Mouse (Mus musculus): Measurements from ENCODE around the gene Pgp. TPM values are rescaled to one million over a fixed set of nuclear protein-coding genes. Genes with fewer than 3 reads are reported as not detected.
A peak's percentile ranks its signal among the peaks of the same experiment; 100 is the strongest.

Gene Pgp
- polyA plus RNA-seq, 1 experiment from 2014 or later = 60.5 TPM

GRCm38 (mm10) chr17:24477053-24477984, 7.1 kb downstream of the Pgp start:
- ATAC-seq (ENCODE audit: low FRiP score, low TSS enrichment) (no peak), DNase-seq (no peak)
- H3K9ac ChIP-seq (replicated peaks; ENCODE audit: low read length) = peak overlapping the region; percentile 65; the same call in 1 of the 2 replicates
- H3K9me3 ChIP-seq (ENCODE audit: control insufficient read depth, low read length) = no peaks in the 10 kb centered on the region
- WGBS = 94% methylated on average over 20 of the region's 20 CpGs
- peak overlapping the region; percentile 58; the same call in 1 of the 2 replicates for H3K4me2 ChIP-seq (ENCODE audit: low read length)
- H3K4me3 ChIP-seq (replicated peaks; ENCODE audit: low read depth, low read length) = no peak overlapping the region
- H3K36me3 ChIP-seq (ENCODE audit: control insufficient read depth, insufficient read depth, low read length) = peaks cover 44% of the 10 kb centered on the region
- no peaks in the 10 kb centered on the region for H3K27me3 ChIP-seq (ENCODE audit: control insufficient read depth, insufficient read depth, low read length)
- H3K27ac ChIP-seq (replicated peaks; ENCODE audit: low read depth, low read length) = no peak overlapping the region
- peaks cover 10% of the 10 kb centered on the region for H3K4me1 ChIP-seq (ENCODE audit: control insufficient read depth, insufficient read depth, low read length)

GRCm38 (mm10) chr17:24477985-24478600, 7.9 kb downstream of the Pgp start:
- Histone ChIP-seq H3K4me1 (ENCODE audit: control insufficient read depth, insufficient read depth, low read length) (peaks cover 7% of the 10 kb centered on the region), H3K27ac (replicated peaks; ENCODE audit: low read depth, low read length) (no peak overlapping the region; the same call in 1 of the 2 replicates), H3K27me3 (ENCODE audit: control insufficient read depth, insufficient read depth, low read length) (no peaks in the 10 kb centered on the region), H3K9me3 (ENCODE audit: control insufficient read depth, low read length) (no peaks in the 10 kb centered on the region), H3K36me3 (ENCODE audit: control insufficient read depth, insufficient read depth, low read length) (peaks cover 36% of the 10 kb centered on the region), H3K9ac (replicated peaks; ENCODE audit: low read length) (peak overlapping the region; percentile 65), H3K4me3 (replicated peaks; ENCODE audit: low read depth, low read length) (peak overlapping the region; percentile 63), H3K4me2 (ENCODE audit: low read length) (peak overlapping the region; percentile 58)
- DNase-seq = no peak
- 51% methylated on average over 11 of the region's 11 CpGs for WGBS
- ATAC-seq (ENCODE audit: low FRiP score, low TSS enrichment) = peak; percentile 3

GRCm38 (mm10) chr17:24478663-24479380, 8.6 kb downstream of the Pgp start, which contains the start of gene Mlst8:
TSS of gene Mlst8 (minus strand) at chr17:24479078.
- peak within 1 kb of the TSS; percentile 58 for H3K4me2 ChIP-seq (ENCODE audit: low read length)
- H3K9ac ChIP-seq (replicated peaks; ENCODE audit: low read length) = peak within 1 kb of the TSS; percentile 65
- peaks cover 35% of the 10 kb centered on the region for H3K36me3 ChIP-seq (ENCODE audit: control insufficient read depth, insufficient read depth, low read length)
- WGBS = under 1% methylated on average over 48 of the region's 48 CpGs
- no peaks in the 10 kb centered on the region for H3K27me3 ChIP-seq (ENCODE audit: control insufficient read depth, insufficient read depth, low read length)
- H3K9me3 ChIP-seq (ENCODE audit: control insufficient read depth, low read length) = no peaks in the 10 kb centered on the region
- peak within 1 kb of the TSS; percentile 94 for H3K27ac ChIP-seq (replicated peaks; ENCODE audit: low read depth, low read length)
- H3K4me3 ChIP-seq (replicated peaks; ENCODE audit: low read depth, low read length) = peak within 1 kb of the TSS; percentile 63
- ATAC-seq (ENCODE audit: low FRiP score, low TSS enrichment) (peak; percentile 93), DNase-seq (peak; percentile 98)
- peaks cover 7% of the 10 kb centered on the region for H3K4me1 ChIP-seq (ENCODE audit: control insufficient read depth, insufficient read depth, low read length)

GRCm38 (mm10) chr17:24479431-24479830, 9.2 kb downstream of the Pgp start:
- ATAC-seq (ENCODE audit: low FRiP score, low TSS enrichment) = no peak
- no peak overlapping the region for H3K27ac ChIP-seq (replicated peaks; ENCODE audit: low read depth, low read length)
- H3K4me2 ChIP-seq (ENCODE audit: low read length) = peak overlapping the region; percentile 58
- H3K27me3 ChIP-seq (ENCODE audit: control insufficient read depth, insufficient read depth, low read length) = no peaks in the 10 kb centered on the region
- H3K9me3 ChIP-seq (ENCODE audit: control insufficient read depth, low read length) = no peaks in the 10 kb centered on the region
- H3K4me1 ChIP-seq (ENCODE audit: control insufficient read depth, insufficient read depth, low read length) = peaks cover 7% of the 10 kb centered on the region
- WGBS = 26% methylated on average over 1 of the region's 1 CpGs
- no peak overlapping the region for H3K9ac ChIP-seq (replicated peaks; ENCODE audit: low read length)
- no peak for DNase-seq
- H3K36me3 ChIP-seq (ENCODE audit: control insufficient read depth, insufficient read depth, low read length) = peaks cover 28% of the 10 kb centered on the region
- H3K4me3 ChIP-seq (replicated peaks; ENCODE audit: low read depth, low read length) = peak overlapping the region; percentile 63

- ATAC-seq (ENCODE audit: low FRiP score, low TSS enrichment) = no peak
- H3K4me2 ChIP-seq (ENCODE audit: low read length) = no peak overlapping the region
- H3K4me3 ChIP-seq (replicated peaks; ENCODE audit: low read depth, low read length) = no peak overlapping the region
- no peaks in the 10 kb centered on the region for H3K27me3 ChIP-seq (ENCODE audit: control insufficient read depth, insufficient read depth, low read length)
- peaks cover 7% of the 10 kb centered on the region for H3K4me1 ChIP-seq (ENCODE audit: control insufficient read depth, insufficient read depth, low read length)
- peaks cover 20% of the 10 kb centered on the region for H3K36me3 ChIP-seq (ENCODE audit: control insufficient read depth, insufficient read depth, low read length)
- no peak overlapping the region for H3K27ac ChIP-seq (replicated peaks; ENCODE audit: low read depth, low read length)
- peak; percentile 20 for DNase-seq
- WGBS = 26% methylated on average over 3 of the region's 3 CpGs
- no peaks in the 10 kb centered on the region for H3K9me3 ChIP-seq (ENCODE audit: control insufficient read depth, low read length)
- no peak overlapping the region for H3K9ac ChIP-seq (replicated peaks; ENCODE audit: low read length)
Observed at GRCm38 (mm10) chr17:24480201-24480826, 10.1 kb downstream of the Pgp start.

GRCm38 (mm10) chr17:24481027-24481815, 11.0 kb downstream of the Pgp start:
- H3K9ac ChIP-seq (replicated peaks; ENCODE audit: low read length) = no peak overlapping the region
- ATAC-seq (ENCODE audit: low FRiP score, low TSS enrichment) = no peak
- no peak for DNase-seq
- H3K27me3 ChIP-seq (ENCODE audit: control insufficient read depth, insufficient read depth, low read length) = no peaks in the 10 kb centered on the region
- no peak overlapping the region for H3K27ac ChIP-seq (replicated peaks; ENCODE audit: low read depth, low read length)
- H3K4me1 ChIP-seq (ENCODE audit: control insufficient read depth, insufficient read depth, low read length) = peaks cover 10% of the 10 kb centered on the region
- H3K4me2 ChIP-seq (ENCODE audit: low read length) = no peak overlapping the region
- peaks cover 11% of the 10 kb centered on the region for H3K36me3 ChIP-seq (ENCODE audit: control insufficient read depth, insufficient read depth, low read length)
- H3K9me3 ChIP-seq (ENCODE audit: control insufficient read depth, low read length) = no peaks in the 10 kb centered on the region
- no peak overlapping the region for H3K4me3 ChIP-seq (replicated peaks; ENCODE audit: low read depth, low read length)
- 93% methylated on average over 20 of the region's 20 CpGs for WGBS

- Histone ChIP-seq H3K9ac (replicated peaks; ENCODE audit: low read length) (no peak overlapping the region), H3K27me3 (ENCODE audit: control insufficient read depth, insufficient read depth, low read length) (no peaks in the 10 kb centered on the region), H3K36me3 (ENCODE audit: control insufficient read depth, insufficient read depth, low read length) (no peaks in the 10 kb centered on the region), H3K4me1 (ENCODE audit: control insufficient read depth, insufficient read depth, low read length) (peaks cover 12% of the 10 kb centered on the region), H3K4me3 (replicated peaks; ENCODE audit: low read depth, low read length) (no peak overlapping the region), H3K27ac (replicated peaks; ENCODE audit: low read depth, low read length) (no peak overlapping the region), H3K9me3 (ENCODE audit: control insufficient read depth, low read length) (no peaks in the 10 kb centered on the region), H3K4me2 (ENCODE audit: low read length) (no peak overlapping the region)
- DNase-seq (no peak), ATAC-seq (ENCODE audit: low FRiP score, low TSS enrichment) (no peak)
- WGBS = 81% methylated on average over 3 of the region's 3 CpGs
Observed at GRCm38 (mm10) chr17:24483495-24483894, 13.3 kb downstream of the Pgp start.

All from midbrain, embryonic 14.5 days (tissue).